Mouse (Mus musculus): ENCODE data around the gene Alox12b.

Alox12b gene

DNA sequence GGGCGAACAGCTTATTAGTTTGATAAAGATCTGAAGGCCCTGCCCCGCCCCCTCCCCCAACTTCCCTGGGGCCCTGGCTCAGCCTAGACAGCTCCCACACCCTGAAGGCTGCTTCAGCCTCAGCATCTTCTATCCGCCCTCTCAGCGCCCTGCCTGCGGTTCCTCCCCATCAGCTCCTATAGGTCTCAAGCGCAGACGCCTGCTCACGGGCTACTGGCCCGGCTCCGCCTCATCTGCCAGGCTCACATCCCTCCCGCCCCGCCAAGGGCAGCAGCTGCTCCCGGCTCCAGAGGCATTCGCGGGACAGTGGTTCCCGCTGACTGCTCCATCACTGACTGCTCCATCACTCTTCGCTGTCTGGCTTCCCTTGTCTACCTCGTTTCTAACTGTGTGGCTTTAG is at the start of gene Alox12b:
Gene Alox12b, plus strand, starts transcription at position 190 of the 400 bp plus-strand sequence.
- DNase-seq: no peak

DNA sequence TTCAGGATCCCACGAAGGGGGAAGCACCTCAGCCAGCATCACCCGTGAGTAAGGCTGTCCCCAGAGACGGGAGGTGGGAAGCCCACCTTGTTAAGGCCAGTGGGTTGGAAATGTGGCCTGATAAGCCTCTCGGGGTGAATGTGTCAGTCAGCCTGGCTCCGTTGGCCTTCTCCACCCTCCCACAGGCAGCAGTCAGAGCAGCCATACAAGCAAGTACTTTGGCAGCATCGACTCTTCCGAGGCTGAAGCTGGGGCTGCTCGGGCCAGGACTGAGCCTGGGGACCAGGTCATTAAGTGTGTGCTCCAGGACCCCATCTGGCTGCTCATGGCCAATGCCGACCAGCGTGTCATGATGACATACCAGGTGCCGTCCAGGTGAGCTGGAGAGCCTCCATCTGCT is 49.1 kb upstream of the Alox12b start:
- peak; percentile 16 for DNase-seq

DNA sequence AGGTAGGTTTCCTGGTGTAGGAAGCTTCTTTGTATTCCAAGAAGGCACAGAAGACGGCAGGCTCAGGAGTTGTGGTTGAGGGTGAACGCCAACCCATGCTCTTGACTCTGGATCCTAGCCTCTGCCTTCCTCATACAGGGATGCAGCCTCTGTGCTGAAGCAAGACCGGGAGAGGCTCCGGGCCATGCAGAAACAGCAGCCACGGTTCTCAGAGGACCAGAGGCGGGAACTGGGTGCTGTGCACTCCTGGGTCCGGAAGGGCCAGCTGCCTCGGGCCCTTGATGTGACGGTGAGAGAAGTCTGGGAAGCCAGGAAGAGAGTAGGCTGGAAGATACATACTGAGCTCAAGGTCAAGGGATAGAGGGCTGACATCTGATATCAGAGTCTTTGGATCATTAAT is 48.6 kb upstream of the Alox12b start:
- peak; percentile 11 for DNase-seq

DNA sequence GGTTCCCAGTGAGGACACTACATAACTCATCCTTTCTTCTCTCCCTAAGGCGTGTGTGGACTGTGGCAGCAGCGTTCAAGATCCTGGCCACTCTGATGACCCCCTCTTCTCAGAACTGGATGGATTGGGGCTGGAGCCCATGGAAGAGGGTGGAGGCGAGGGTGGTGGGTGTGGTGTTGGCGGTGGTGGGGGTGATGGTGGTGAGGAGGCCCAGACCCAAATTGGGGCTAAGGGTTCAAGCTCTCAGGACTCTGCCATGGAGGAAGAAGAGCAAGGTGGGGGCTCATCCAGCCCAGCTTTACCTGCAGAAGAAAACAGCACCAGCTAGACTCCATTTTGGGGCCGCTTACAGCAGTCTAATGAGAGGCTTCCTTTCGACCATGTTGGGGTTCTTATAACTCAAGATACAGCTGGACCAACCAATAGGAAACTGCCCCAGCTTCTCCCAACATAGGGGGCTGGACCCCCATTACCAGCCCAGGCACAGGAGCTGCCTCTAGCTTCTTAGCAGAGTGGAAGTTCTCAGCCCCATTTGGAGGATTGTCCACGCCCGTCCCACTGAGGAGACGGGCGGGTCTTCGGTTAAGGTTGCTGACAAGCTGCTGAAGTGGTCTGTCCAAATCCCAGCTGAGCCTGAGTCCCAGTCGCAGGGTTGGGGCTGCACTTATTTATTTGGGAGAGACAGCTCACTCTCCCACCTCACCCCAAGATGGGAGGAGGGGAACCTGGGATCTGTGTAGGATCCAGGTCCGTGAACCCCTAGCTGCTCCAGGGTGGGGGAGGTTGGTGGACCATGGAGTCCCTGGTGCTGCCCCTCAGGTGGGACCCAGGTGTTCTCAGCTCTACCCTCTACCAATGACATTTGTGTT is 47.5 kb upstream of the Alox12b start:
- peak; percentile 27 for DNase-seq

DNA sequence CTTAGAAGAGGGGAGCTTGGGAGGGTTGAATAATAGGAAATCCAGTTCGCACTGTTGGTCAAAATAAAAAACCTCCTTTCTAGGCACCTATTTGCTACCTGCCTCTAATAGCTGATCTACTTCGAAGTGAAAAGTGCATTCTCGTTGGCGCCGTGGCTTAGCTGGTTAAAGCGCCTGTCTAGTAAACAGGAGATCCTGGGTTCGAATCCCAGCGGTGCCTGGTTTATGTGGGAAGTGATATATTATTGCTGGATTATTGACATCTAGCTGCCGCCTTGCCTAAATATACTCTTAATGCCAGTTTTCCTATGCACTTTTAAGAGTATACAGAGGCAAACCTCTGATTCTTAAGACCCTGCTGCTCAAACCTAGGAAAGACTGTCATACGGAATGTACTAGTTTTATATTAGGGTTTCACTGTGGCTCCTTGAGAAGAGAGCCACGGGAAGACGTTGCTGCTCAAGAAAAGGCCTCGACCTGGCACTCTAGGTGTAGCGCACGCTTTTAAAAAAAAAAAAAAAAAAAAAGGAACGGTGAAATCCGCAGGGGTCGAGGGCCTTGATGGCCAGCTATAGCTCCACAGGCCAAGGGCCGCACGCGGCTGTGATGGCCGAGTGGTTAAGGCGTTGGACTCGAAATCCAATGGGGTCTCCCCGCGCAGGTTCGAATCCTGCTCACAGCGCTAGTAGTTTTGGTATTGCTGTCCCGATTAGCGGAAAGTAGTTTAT is 46.3 kb upstream of the Alox12b start:
- DNase-seq: peak; percentile 88

DNA sequence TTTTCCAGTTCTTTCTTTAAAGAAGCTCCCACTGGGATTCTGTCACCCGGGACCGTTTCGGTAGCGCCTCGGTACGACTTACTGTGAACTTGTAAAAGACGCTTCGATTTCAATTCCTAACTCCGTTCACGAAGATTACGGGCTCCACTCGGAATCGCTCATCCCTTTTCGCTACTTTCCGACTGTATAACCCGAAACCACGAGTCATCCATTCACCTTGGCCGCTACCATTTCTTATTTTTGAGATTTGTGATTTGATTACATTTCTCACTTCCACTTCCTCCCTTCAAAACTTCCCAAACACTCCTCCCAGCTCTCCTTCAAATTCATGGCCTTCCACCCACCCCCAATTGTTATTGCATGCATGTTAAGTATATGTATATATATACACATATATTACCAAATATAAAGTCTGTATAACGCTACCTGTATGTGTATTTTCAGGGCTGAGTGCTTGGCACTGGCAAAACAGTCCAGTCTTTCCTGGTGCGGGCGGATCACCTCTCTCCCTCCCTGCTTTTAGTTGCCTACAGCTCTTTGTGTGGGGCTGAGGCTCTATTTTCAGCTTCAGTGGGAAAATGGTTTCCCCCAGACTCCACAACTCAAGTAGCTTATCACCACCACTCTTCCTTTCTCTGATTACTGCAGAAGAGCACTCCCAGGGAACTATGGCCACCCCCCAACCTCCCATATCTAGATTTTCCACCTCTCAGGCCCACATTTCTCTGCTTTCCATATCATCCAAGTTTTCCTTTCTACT is 45.6 kb upstream of the Alox12b start:
- no peak for DNase-seq

DNA sequence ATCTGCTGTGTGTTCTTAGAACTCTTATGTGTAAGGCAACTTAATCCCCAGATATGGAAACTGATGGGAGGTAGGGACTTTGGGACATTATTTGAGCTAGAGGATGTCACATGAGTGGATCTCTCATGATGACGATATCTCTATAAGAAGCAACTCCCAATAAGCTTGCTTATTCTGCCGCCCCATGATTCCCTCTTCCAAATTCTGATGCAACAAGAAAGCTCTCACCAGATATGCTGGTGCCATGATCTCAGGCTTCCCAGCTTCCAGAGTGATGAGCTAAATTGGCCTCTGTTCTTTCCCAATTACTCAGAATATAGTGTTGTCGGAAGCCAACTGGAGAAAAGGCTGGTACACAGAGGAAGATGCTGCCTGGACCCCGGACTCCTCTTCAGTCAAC is 44.9 kb upstream of the Alox12b start:
- DNase-seq: no peak

DNA sequence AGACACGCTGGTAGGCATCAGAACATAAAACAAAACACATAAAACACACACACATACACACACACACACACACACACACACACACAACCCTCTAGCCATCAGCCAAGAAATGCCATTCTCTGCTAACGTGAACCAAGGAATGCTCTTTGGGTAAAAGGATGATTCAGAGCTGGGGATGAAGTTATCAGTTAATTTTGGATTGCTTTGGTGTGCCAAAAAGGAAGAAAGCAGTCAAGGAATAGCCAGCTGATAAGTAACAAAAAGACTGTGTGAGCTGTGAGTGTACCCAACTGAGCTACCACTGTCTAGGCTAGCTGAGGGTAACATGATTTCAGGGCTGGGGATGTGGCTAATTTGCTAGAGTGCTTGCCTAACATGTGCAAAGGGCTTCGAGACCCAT is 42.8 kb upstream of the Alox12b start:
- no peak for DNase-seq

DNA sequence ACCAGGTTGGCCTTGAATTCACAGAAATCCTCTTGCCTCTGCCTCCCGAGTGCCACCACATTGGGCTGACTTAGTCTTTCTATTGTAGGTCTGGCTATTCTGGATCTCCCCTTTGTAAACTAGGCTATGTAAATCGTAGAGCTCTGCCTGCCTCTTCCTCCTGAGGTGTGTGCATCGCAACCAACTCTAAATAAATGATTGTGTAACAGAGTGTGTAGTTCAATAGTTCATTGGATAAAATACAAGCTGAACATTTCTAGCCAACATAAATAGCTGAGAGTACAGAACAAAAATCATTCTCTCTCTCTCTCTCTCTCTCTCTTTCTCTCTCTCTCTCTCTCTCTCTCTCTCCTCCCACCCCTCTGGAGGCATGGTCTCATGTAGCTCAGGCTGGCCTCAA is 42.2 kb upstream of the Alox12b start:
- no peak for DNase-seq

DNA sequence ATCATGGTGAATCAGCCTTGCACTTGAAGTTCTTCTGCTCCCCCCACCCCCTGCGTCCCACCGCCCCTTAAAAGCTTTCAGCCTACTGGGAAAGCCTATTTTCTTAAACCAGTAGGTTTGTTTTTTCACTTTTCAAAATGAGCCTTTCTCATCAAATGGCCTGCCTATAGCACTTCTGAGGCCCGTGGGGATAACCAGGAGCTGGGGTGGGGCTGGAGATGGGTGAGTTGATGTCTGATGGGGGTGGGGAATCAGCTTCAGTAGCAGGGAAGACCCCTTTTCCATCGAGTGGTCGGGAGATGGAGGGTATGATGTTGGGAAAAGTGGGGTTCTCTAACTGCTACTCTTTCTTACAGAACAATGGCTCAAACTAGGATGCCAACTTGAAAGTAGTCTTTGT is 39.9 kb upstream of the Alox12b start:
- DNase-seq: no peak

DNA sequence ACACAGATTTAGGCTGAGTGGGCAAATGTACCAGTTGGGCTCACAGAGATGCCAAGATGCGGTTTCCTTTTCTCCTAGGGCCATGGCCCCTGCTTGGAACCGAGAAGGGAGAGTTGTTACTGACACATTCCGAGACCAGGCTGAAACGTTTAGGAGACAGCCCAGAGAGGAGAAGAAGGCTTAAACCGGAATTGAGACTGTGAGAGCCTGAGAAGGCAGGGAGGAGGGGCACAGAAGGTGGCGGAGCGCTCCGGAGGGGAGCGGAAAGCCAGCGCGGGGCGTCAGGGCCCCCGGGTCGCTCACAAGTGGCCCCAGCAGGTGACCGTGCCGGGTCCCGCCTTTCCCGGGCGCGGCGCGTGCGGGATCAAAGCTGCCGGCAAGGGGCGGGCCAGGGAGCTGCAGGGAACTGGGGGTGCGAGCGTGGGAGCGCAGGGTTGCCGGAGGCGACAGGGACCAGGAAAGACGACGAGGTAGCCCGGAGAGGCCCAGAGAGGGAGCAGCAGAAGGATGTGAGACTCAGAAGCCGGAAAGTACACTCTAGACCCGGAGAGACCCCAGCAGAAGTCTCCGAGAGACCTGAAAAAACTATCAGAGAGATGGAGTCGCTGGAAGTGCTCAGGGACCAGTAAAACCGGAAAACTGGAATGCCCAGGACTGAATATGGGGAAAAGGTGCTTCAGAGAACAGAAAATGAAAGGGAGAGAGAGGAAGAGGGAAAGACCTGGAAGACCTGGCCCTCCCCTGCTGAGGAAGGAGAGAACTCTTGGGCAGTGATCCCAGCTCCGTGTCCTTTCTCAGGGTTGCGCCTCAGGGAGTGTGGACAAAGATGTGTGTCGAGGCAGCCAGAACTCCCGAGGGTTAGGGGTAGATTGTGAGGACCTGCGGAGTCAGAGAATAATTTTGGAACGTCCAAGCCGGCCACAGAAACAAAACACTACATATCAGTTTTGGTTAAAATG is 38.8 kb upstream of the Alox12b start:
- peak; percentile 65 for DNase-seq

DNA sequence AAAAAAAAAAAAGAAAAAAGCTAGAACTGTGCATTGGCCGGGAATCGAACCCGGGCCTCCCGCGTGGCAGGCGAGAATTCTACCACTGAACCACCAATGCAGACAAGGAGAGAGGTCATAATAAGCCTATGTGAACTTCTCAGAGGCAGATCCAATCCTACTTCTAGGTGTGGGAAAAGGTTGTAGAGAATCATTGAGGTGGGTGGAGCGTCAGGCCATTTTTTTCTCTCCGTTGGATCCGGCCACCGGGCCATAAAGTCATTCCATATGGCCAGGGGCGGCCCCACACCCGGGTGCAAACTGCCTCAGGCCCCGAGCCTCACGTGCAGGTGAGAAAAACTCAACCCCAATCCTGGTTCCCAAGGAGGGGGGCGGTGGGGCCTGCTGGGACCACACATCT is 38.0 kb upstream of the Alox12b start:
- peak; percentile 88 for DNase-seq

DNA sequence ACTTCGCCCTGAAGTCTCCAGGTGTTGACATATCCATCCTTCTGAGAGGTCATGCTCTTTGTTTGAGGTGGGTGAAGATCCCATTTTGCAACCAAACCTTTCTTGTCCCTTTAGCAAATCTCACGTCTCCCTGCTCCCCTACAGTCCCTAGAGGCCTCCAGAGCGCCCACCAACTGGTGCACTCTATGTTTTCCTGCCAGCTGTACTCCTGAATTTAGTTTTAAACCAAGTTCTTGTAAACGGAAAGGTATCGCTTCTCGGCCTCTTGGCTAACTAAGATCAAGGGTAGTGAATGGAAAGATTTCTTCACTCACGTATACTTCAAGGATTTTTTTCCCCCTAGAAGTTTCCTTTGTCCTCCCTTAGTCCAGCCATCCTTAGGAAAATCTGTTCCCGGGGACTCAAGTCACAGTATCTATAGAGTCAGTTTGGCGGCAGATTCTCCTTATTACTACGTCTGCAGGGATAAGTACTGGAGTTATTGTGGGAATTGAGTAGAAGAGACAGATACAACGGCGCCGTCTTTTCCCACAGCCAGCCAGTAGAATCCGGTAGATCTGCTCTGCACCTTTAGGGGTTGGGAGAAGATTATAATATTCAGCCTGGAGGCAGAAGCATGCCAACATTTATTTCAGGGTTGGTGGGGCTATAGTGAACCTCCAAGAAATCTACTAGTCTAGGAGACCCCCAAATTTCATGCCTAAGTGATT is 37.2 kb upstream of the Alox12b start:
- no peak for DNase-seq

DNA sequence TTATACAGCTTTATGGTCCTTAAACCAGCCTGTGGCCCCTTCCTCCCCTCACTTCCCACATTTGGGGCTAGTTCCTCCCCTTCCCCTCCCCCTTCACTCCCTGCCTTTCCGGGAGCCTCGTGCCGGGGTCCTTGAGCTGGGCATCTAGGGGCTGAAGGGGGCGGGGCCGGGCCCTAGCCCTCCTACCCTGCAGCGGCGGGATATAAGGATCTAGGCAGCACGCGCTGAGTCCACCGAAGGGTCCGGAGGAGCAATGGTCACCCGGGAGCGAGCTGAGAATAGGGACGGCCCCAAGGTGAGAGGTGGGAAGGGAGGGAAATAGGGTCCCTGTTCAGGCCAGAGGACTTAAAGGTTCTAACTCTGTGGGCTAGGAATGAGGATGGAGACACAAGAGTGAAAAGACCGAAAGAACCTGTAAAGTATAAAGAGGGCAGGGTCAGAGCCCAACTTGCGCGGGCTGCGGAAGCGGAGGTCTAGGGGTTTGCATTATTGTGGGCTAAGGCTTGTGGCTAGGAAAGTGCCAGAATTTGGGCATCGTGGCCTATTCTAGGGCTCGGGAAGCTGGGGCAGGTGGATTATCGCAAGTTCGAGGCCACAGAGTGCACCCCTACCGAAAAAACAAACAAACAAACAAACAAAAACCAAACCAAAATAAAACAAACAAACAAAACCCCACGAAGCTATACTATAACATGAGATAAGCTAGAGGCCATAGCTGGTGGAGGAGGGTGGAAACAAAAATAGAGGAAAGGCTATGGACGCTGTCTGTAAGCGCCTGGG is 36.4 kb upstream of the Alox12b start, which contains the start of gene Hes7:
Gene Hes7, plus strand, starts transcription at position 184 of the 780 bp plus-strand sequence.
- peak; percentile 46 for DNase-seq

DNA sequence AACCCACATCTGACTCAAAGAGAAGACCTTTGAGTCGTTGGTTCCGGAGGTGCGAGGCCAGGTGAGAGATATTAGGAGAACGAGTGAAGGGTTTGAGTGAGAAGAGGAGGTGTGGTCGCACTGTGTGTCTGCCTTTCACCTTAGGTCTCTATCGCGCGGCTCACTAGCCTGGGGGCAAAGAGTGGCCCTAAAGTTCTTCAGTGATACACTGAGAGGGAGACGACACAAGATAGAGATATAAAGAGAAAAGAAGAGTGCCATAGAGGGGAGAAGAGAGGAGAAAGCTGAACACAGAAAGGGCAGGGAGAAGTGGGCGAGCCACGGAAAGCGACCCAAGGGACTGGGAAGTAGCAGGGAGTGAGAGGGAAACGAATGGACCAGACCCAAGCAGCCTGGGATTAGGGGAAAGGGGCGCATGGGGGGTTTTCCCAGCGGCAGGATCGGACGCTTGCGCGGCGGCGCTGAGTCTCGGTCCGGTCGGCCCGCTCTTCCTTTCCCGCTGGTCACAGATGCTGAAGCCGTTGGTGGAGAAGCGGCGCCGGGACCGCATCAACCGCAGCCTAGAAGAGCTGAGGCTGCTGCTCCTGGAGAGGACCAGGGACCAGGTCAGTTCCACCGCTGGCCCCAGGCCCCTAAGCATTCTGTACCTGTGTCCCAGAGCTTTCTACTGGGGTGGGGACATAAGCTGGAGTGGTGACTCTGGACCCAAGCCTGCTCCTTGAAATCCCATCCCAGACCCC is 35.6 kb upstream of the Alox12b start:
- DNase-seq: peak; percentile 41

DNA sequence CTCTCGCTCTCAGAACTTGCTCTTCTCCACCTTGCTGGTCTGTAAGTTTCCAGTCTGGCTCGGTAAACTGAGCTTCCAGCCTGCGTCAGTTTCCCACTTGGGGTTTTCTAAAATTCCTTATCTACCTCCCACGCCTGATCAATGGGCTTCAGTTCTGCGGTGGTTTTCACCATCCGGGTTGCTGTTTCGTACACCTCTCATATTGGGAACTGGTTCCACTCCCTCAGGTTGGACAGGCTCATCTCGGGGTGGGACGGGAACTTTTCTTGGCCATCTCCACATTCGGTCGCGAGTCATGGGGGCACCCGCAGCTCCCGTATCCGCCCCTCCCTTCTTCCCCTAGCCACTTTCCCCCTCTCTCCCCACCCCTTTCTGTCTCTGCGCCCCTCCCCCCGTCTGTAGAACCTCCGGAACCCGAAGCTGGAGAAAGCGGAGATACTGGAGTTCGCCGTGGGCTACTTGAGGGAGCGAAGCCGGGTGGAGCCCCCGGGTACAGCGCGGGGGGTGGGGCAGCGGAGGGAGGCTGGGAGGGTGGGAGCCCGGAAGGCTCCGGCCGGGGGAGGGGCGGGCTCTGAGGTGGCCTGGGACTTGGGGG is 35.0 kb upstream of the Alox12b start:
- DNase-seq: no peak

DNA sequence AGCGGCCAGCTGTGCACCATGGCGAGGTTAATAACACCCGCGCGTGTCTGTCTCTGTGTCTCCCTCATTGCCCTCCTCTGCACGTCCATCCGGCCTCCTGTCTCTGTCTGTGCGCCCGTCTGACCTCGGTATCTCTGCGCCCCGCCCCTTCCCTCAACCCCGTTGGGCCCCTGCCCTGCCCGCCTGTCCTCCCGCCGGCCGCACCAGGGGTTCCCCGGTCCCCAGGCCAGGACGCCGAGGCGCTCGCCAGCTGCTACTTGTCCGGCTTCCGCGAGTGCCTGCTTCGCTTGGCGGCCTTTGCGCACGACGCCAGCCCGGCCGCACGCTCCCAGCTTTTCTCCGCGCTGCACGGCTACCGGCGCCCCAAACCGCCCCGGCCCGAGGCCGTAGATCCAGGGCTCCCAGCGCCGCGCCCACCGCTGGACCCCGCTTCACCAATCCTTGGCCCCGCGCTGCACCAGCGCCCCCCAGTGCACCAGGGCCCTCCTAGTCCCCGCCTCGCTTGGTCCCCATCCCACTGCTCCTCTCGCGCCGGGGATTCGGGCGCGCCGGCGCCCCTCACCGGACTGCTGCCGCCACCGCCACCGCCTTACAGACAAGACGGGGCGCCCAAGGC is 34.3 kb upstream of the Alox12b start, which contains the start of gene 9130213A22Rik:
Gene 9130213A22Rik, minus strand, starts transcription at position 254 of the 616 bp plus-strand sequence.
- peak; percentile 82 for DNase-seq

DNA sequence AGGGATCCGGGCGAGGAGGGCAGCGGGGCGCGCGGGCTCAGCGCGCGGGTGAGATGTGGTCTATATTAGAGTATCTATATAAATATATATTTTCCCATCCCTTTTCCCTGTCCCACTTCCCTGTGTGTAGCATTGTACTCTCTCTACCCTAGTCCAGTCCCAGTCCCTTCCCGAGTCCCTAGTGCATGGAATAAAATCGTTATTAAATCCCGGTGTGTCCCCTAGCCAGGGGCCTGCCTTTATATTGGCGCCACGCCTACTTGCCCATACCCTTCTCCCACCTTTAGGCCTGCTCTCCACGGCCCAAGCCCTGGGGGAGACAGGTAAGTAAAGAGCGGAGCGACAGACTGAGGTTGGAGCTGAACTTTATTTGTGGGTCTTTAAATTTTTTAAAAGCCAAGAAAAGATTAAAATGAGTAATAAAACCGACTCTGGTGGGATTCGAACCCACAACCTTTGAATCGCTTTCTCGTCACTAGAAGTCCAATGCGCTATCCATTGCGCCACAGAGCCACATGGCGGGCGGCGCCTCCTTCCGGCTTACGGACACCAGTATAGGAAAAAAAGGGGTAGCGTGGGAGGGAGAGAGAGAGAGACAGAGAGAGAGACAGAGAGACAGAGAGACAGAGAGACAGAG is 33.6 kb upstream of the Alox12b start:
- DNase-seq: peak; percentile 90

All from cerebellum, adult 11 months (tissue).